8 mouse cellular contexts compared by ENCODE assay signal in the genomic region with DNA sequence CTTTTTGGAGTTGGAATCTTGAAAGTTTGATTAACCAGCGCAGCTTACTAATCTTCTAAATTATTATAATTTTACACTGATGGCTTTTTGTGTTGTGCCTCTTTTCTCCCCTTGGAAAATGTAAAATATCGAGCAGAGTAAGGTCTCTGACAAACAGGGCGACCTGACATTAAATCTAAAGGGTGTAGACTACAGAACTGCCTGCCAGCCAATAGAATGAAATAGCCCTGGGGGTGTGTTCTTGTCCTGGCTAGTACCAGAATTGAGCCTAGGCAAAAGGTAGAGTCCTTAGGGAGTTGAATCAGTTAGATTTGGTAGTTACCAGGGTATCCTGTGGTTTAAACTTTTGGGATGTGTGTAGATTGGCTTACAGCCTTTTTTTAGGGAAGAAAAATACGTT. TPM values are rescaled to one million over a fixed set of nuclear protein-coding genes. Genes with fewer than 3 reads are reported as not detected.
DNase-seq lines count a peak whose midpoint lies in the region; ATAC-seq and TF ChIP-seq lines count a peak whose summit lies in the region.

No protein-coding gene starts in this region.

- H3K79me2 ChIP-seq in MEL (ENCODE audit: control insufficient read depth, insufficient read depth, low read length, poor library complexity) = peaks cover 43% of the 10 kb centered on the region
- peaks cover 58% of the 10 kb centered on the region for H3K79me2 ChIP-seq in myocyte (ENCODE audit: control insufficient read depth, insufficient read depth)

- peaks cover 12 to 30% of the 10 kb centered on the region in 2 experiments for H3K4me1 ChIP-seq in MEL (ENCODE audit: control insufficient read depth in 1 of 2, insufficient read depth in 2 of 2, low read length in 2 of 2)
- peaks cover 33% of the 10 kb centered on the region for H3K4me1 ChIP-seq in forebrain, embryonic 15.5 days
- H3K4me1 ChIP-seq in kidney, embryonic 15.5 days = peaks cover 35% of the 10 kb centered on the region

- no peak for TF ChIP-seq EP300 in MEL (IDR thresholded peaks at IDR 0.05; ENCODE audit: low read depth in 1 of 2, low read length in 2 of 2)

- TF ChIP-seq POLR2A in MEL (IDR thresholded peaks at IDR 0.05; ENCODE audit: control insufficient read depth in 1 of 2, insufficient read depth in 1 of 2, low read depth in 1 of 2, low read length in 2 of 2, poor library complexity in 1 of 2) = no peak
- no peak for TF ChIP-seq POLR2A in myocyte (IDR thresholded peaks at IDR 0.05; ENCODE audit: insufficient read length, low read depth)

- H3K36me3 ChIP-seq in MEL (ENCODE audit: control insufficient read depth in 1 of 2, insufficient read depth in 2 of 2, low read length in 2 of 2) = peaks cover 6 to 33% of the 10 kb centered on the region in 2 experiments
- H3K36me3 ChIP-seq in forebrain, embryonic 15.5 days = no peaks in the 10 kb centered on the region
- H3K36me3 ChIP-seq in kidney, embryonic 15.5 days = peaks cover 5% of the 10 kb centered on the region; the same call in 1 of the 2 replicates
- peaks cover 10% of the 10 kb centered on the region for H3K36me3 ChIP-seq in myocyte (ENCODE audit: control insufficient read depth, insufficient read depth)

- peak overlapping the region; percentile 54 for H3ac ChIP-seq in myocyte (ENCODE audit: control insufficient read depth, insufficient read length)

- H3K4me3 ChIP-seq in MEL (ENCODE audit: control insufficient read depth in 1 of 2, insufficient read depth in 1 of 2, low read depth in 2 of 2, low read length in 2 of 2) (peak overlapping the region; percentile 91 to 93), myocyte (peak overlapping the region; percentile 65)
- peak overlapping the region; percentile 78 for H3K4me3 ChIP-seq in forebrain, embryonic 15.5 days
- H3K4me3 ChIP-seq in kidney, embryonic 15.5 days (replicated peaks) = peak overlapping the region; percentile 95

- no peak for TF ChIP-seq RAD21 in MEL (IDR thresholded peaks at IDR 0.05; ENCODE audit: low read depth, low read length)

- peak; percentile 39 for DNase-seq in cerebellum, adult 9-11 months
- DNase-seq in MEL (ENCODE audit: low read depth, low spot score) = peak; percentile 73
- no peak for DNase-seq in ovary, postnatal 36 days (ENCODE audit: low spot score)

- no peaks in the 10 kb centered on the region for H3K9me3 ChIP-seq in MEL (replicated peaks; ENCODE audit: insufficient read depth, low read length)
- no peaks in the 10 kb centered on the region for H3K9me3 ChIP-seq in forebrain, embryonic 15.5 days
- no peaks in the 10 kb centered on the region for H3K9me3 ChIP-seq in kidney, embryonic 15.5 days (replicated peaks)

- no peak for ATAC-seq in cerebellum, adult (ENCODE audit: insufficient number of reproducible peaks, low FRiP score, low TSS enrichment)
- ATAC-seq in forebrain, embryonic 15.5 days (replicated peaks) = no peak
- no peak for ATAC-seq in kidney, embryonic 15.5 days (replicated peaks; ENCODE audit: low FRiP score)
- ATAC-seq in erythroid progenitor cell, adult 5-6 weeks (replicated peaks; ENCODE audit: low FRiP score, poor library complexity, severe bottlenecking) = no peak

- WGBS in forebrain, embryonic 15.5 days = 3% methylated on average over 4 of the region's 4 CpGs
- WGBS in kidney, embryonic 15.5 days = 4% methylated on average over 4 of the region's 4 CpGs

- peak overlapping the region; percentile 63; the same call in 1 of the 2 replicates for H3K27ac ChIP-seq in MEL (ENCODE audit: control insufficient read depth, low read depth, low read length)
- no peak overlapping the region for H3K27ac ChIP-seq in forebrain, embryonic 15.5 days (replicated peaks)
- H3K27ac ChIP-seq in kidney, embryonic 15.5 days = peak overlapping the region; percentile 98

- H3K27me3 ChIP-seq in MEL (ENCODE audit: control insufficient read depth in 1 of 2, insufficient read depth in 2 of 2, low read length in 2 of 2) (no peaks in the 10 kb centered on the region), myocyte (ENCODE audit: control insufficient read depth, insufficient read depth, insufficient read length) (no peaks in the 10 kb centered on the region)
- no peaks in the 10 kb centered on the region for H3K27me3 ChIP-seq in forebrain, embryonic 15.5 days
- no peaks in the 10 kb centered on the region for H3K27me3 ChIP-seq in kidney, embryonic 15.5 days

- TF ChIP-seq CTCF in MEL (IDR thresholded peaks at IDR 0.05 in 2 of 3, conservative IDR thresholded peaks at IDR 0.05 in 1 of 3; ENCODE audit: control insufficient read depth in 1 of 3, insufficient read depth in 1 of 3, low read depth in 2 of 3, low read length in 3 of 3, poor library complexity in 1 of 3, severe bottlenecking in 1 of 3) = no peak

- H3K9ac ChIP-seq in MEL (ENCODE audit: control insufficient read depth, low read depth, low read length, poor library complexity, severe bottlenecking) = peak overlapping the region; percentile 96
- H3K9ac ChIP-seq in forebrain, embryonic 15.5 days (replicated peaks) = peak overlapping the region; percentile 86
- H3K9ac ChIP-seq in kidney, embryonic 15.5 days = peak overlapping the region; percentile 94

- H3K4me2 ChIP-seq in forebrain, embryonic 15.5 days (replicated peaks) = peak overlapping the region; percentile 51
- H3K4me2 ChIP-seq in kidney, embryonic 15.5 days = peak overlapping the region; percentile 73
- H3K4me2 ChIP-seq in myocyte (ENCODE audit: low read depth) = peak overlapping the region; percentile 76

TF ChIP-seq in MEL, 35 proteins besides CTCF, POLR2A, EP300 and RAD21 (continues in another document):
- 0 out of 2 replicates have a peak, but pooled peaks have one; percentile 13 for TF ChIP-seq MXI1 (IDR thresholded peaks at IDR 0.05; ENCODE audit: low read depth, low read length)
- 0 out of 2 replicates have a peak, but pooled peaks have one; percentile 11 for TF ChIP-seq ZMIZ1 (IDR thresholded peaks at IDR 0.05; ENCODE audit: low read depth, low read length)
- TF ChIP-seq ETS1 (IDR thresholded peaks at IDR 0.05; ENCODE audit: low read depth, low read length) = no peak
- TF ChIP-seq SIN3A (IDR thresholded peaks at IDR 0.05; ENCODE audit: low read length) = peak; percentile 56; the same call in 1 of the 2 replicates
- no peak for TF ChIP-seq KAT2A (conservative IDR thresholded peaks at IDR 0.05; ENCODE audit: low read depth, low read length)
- TF ChIP-seq HCFC1 (IDR thresholded peaks at IDR 0.05; ENCODE audit: low read depth, low read length) = peak; percentile 33; the same call in 1 of the 2 replicates
- TF ChIP-seq TBP (IDR thresholded peaks at IDR 0.05; ENCODE audit: low read depth, low read length) = 0 out of 2 replicates have a peak, but pooled peaks have one; percentile 20
- no peak for TF ChIP-seq MEF2A (IDR thresholded peaks at IDR 0.05; ENCODE audit: extremely low read depth, insufficient replicate concordance, low read depth, low read length, poor library complexity, severe bottlenecking)

TF ChIP-seq in myocyte, 11 proteins besides CTCF, POLR2A, EP300 and RAD21:
- TF ChIP-seq USF1 (IDR thresholded peaks at IDR 0.05; ENCODE audit: low read depth) (no peak), CEBPB (IDR thresholded peaks at IDR 0.05; ENCODE audit: insufficient read depth, poor library complexity, severe bottlenecking) (no peak), TCF3 (IDR thresholded peaks at IDR 0.05; ENCODE audit: insufficient read length, low read depth) (no peak), TCF12 (IDR thresholded peaks at IDR 0.05; ENCODE audit: insufficient read depth, poor library complexity, severe bottlenecking) (no peak), REST (IDR thresholded peaks at IDR 0.05; ENCODE audit: insufficient read depth, insufficient read length) (no peak), MYOD1 (IDR thresholded peaks at IDR 0.05; ENCODE audit: control insufficient read depth in 1 of 3, insufficient read length in 2 of 3, low read depth in 2 of 3) (no peak), MAX (IDR thresholded peaks at IDR 0.05; ENCODE audit: low read depth) (no peak), SRF (IDR thresholded peaks at IDR 0.05; ENCODE audit: control insufficient read depth, insufficient read length, low read depth) (no peak), MYOG (IDR thresholded peaks at IDR 0.05; ENCODE audit: control insufficient read depth in 1 of 3, insufficient read depth in 1 of 3, insufficient read length in 2 of 3, low read depth in 2 of 3) (no peak), E2F4 (IDR thresholded peaks at IDR 0.05; ENCODE audit: insufficient read depth) (no peak), POLR2AphosphoS2 (IDR thresholded peaks at IDR 0.05; ENCODE audit: insufficient read length, low read depth) (no peak)

RNA-seq across cellular contexts. Expression of gene Glud1, which starts 1.2 kb away (rescaled TPM):
- total RNA-seq in MEL (2012; rRNA removed) = 92.3 and 99.9 TPM in 2 replicates
- polyA plus RNA-seq in MEL (2012; ENCODE audit: insufficient read depth in 1 of 2, insufficient read length in 2 of 2, low read depth in 1 of 2, low replicate concordance in 2 of 2, missing spikeins in 1 of 2) = 100 to 1,000 TPM in 1 of 2 experiments, 10 to 100 TPM in 1; 57.1 to 125 TPM
- polyA plus RNA-seq in forebrain, embryonic 15.5 days (2015; fragmentation: Nextera tagmentation; extraction: Ambion mirVana) = 93.2 and 100 TPM in 2 replicates
- 102 and 105 TPM in 2 replicates for polyA plus RNA-seq in kidney, embryonic 15.5 days (2015; fragmentation: Nextera tagmentation; extraction: Ambion mirVana)
- 95.8 TPM for polyA plus RNA-seq in myocyte (2012; fragmentation: generic; extraction: Trizol)
- total RNA-seq in erythroid progenitor cell, adult 5-6 weeks (2015; ENCODE audit: low replicate concordance) = 38.6 and 46.5 TPM in 2 replicates
- total RNA-seq in erythroid progenitor cell, adult 5-6 weeks (2017; ENCODE audit: low replicate concordance) = 16.0 and 21.9 TPM in 2 replicates

RNA-seq across cellular contexts. Expression of gene Shld2, which starts 1.4 kb away (rescaled TPM):
- total RNA-seq in MEL (2012; rRNA removed) = 7.9 and 9.2 TPM in 2 replicates
- polyA plus RNA-seq in MEL (2012; ENCODE audit: insufficient read depth in 1 of 2, insufficient read length in 2 of 2, low read depth in 1 of 2, low replicate concordance in 2 of 2, missing spikeins in 1 of 2) = 1 to 10 TPM in 1 of 2 experiments, not detected in 1; 7.0 TPM
- 7.6 and 8.0 TPM in 2 replicates for polyA plus RNA-seq in forebrain, embryonic 15.5 days (2015; fragmentation: Nextera tagmentation; extraction: Ambion mirVana)
- polyA plus RNA-seq in kidney, embryonic 15.5 days (2015; fragmentation: Nextera tagmentation; extraction: Ambion mirVana) = 10.5 and 11.0 TPM in 2 replicates
- polyA plus RNA-seq in myocyte (2012; fragmentation: generic; extraction: Trizol) = 2.6 TPM
- total RNA-seq in erythroid progenitor cell, adult 5-6 weeks (2015; ENCODE audit: low replicate concordance) = 0.42 and 6.5 TPM in 2 replicates
- 0.83 and 6.9 TPM in 2 replicates for total RNA-seq in erythroid progenitor cell, adult 5-6 weeks (2017; ENCODE audit: low replicate concordance)

RNA-seq across cellular contexts. Expression of gene Fam25c, which starts 43.5 kb away (rescaled TPM):
- not detected in 2 replicates for total RNA-seq in MEL (2012; rRNA removed)
- polyA plus RNA-seq in MEL (2012; ENCODE audit: insufficient read depth in 1 of 2, insufficient read length in 2 of 2, low read depth in 1 of 2, low replicate concordance in 2 of 2, missing spikeins in 1 of 2) (not detected), myocyte (2012; fragmentation: generic; extraction: Trizol) (not detected)
- not detected in 2 replicates for polyA plus RNA-seq in forebrain, embryonic 15.5 days (2015; fragmentation: Nextera tagmentation; extraction: Ambion mirVana)
- 1.1 TPM in 1 of 2 replicates, not detected in the other for polyA plus RNA-seq in kidney, embryonic 15.5 days (2015; fragmentation: Nextera tagmentation; extraction: Ambion mirVana)
- total RNA-seq in erythroid progenitor cell, adult 5-6 weeks (2015; ENCODE audit: low replicate concordance) = not detected in 2 replicates
- total RNA-seq in erythroid progenitor cell, adult 5-6 weeks (2017; ENCODE audit: low replicate concordance) = not detected in 2 replicates
